Mouse (Mus musculus) testis, adult 2 months (tissue): ENCODE measurements around the gene Pknox1.

ENCODE experiments used
- CTCF ChIP-seq: fragments of 200-500 bp; IDR thresholded peaks from 2 replicates; pipeline ENCODE4 v1.5.1; 2012; ENCODE audit warnings: low read depth, mild to moderate bottlenecking, inconsistent platforms, low read length, moderate library complexity; ENCODE audit not compliant: control insufficient read depth, insufficient read depth, insufficient replicate concordance
- POLR2A ChIP-seq: fragments of 200-500 bp; IDR thresholded peaks from 2 replicates; pipeline ENCODE4 v1.6.1; 2012; ENCODE audit warnings: low read depth, mild to moderate bottlenecking, inconsistent platforms, low read length, moderate library complexity; ENCODE audit not compliant: control insufficient read depth

DNA sequence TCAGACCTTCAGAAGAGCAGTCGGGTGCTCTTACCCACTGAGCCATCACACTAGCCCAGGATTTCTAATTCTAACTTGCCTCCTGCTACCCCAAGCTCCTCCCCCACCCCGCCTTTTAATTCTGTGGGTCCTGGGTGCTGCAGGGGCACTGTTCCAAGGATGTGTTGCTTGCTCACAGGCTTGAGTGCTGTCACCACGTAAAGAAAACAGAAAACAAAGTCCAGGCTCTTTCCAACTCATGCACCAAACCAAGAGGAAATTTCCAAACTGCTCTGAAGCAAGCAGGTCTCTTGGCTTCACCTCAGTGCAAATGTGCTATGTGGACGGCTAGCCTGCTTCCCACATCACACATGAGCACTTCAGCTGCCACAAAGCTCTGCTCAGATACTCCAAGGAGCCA is 90.8 kb downstream of the Pknox1 start:
- TF ChIP-seq POLR2A (no peak), CTCF (no peak)
